Mouse (Mus musculus) hindbrain, embryonic 12.5 days (tissue): ENCODE data around the gene Tspan9. TPM values are rescaled to one million over a fixed set of nuclear protein-coding genes. Genes with fewer than 3 reads are reported as not detected.

Experiments
- ATAC-seq: fragments of 200-750 bp; cut with Nextera tagmentation; 2 replicates; pipeline ENCODE4 v1.8.0; 2017; ENCODE audit warnings: moderate TSS enrichment; ENCODE audit not compliant: low FRiP score
- H3K27ac ChIP-seq: fragments of 300-500 bp; sonication (generic); 2 replicates; pipeline ENCODE4 v1.5.1; 2016; ENCODE audit warnings: mild to moderate bottlenecking
- H3K27me3 ChIP-seq: fragments of 300-500 bp; sonication (generic); 2 replicates; pipeline ENCODE4 v1.6.1; 2016; ENCODE audit warnings: mild to moderate bottlenecking
- H3K36me3 ChIP-seq: fragments of 300-500 bp; sonication (generic); 2 replicates; pipeline ENCODE4 v1.6.1; 2016; ENCODE audit warnings: mild to moderate bottlenecking
- H3K4me1 ChIP-seq: fragments of 300-500 bp; sonication (generic); 2 replicates; pipeline ENCODE4 v1.6.1; 2016
- H3K4me2 ChIP-seq: fragments of 300-500 bp; sonication (generic); replicated peaks from 2 replicates; pipeline ENCODE4 v1.6.1; 2016; ENCODE audit warnings: mild to moderate bottlenecking
- H3K4me3 ChIP-seq: fragments of 300-500 bp; sonication (generic); 2 replicates; pipeline ENCODE4 v1.5.1; 2016; ENCODE audit warnings: mild to moderate bottlenecking
- H3K9ac ChIP-seq: fragments of 300-500 bp; sonication (generic); 2 replicates; pipeline ENCODE4 v1.6.1; 2016; ENCODE audit warnings: mild to moderate bottlenecking, moderate library complexity
- H3K9me3 ChIP-seq: fragments of 300-500 bp; sonication (generic); replicated peaks from 2 replicates; pipeline ENCODE4 v1.6.1; 2016; ENCODE audit warnings: mild to moderate bottlenecking
- WGBS: fragments of 180-500 bp; shearing (Covaris S2); methylation state at CpG from one replicate; pipeline ENCODE4 v1.1.7; 2016; 5-methylcytosine and 5-hydroxymethylcytosine counted together
- polyA plus RNA-seq: library from polyadenylated mRNA; unstranded; fragments of >200 nt; fragmentation: Nextera tagmentation; extraction: Ambion mirVana; gene quantifications from 2 replicates; pipeline ENCODE4 v1.2.1, GENCODE M21; 2016

The Tspan9 gene
- polyA plus RNA-seq, 1 experiment from 2014 or later = 63.4 TPM

- 91% methylated on average over 6 of the region's 6 CpGs for WGBS
- no peak overlapping the region for H3K27ac ChIP-seq
- no peaks in the 10 kb centered on the region for H3K9me3 ChIP-seq
- ATAC-seq = no peak
- no peak overlapping the region for H3K9ac ChIP-seq
- H3K36me3 ChIP-seq = no peaks in the 10 kb centered on the region
- peaks cover 41% of the 10 kb centered on the region for H3K4me1 ChIP-seq
- H3K27me3 ChIP-seq = no peaks in the 10 kb centered on the region
- no peak overlapping the region for H3K4me2 ChIP-seq
- H3K4me3 ChIP-seq = no peak overlapping the region
Observed at GRCm38 (mm10) chr6:127976695-127977094, 166.7 kb downstream of the Tspan9 start.

DNA sequence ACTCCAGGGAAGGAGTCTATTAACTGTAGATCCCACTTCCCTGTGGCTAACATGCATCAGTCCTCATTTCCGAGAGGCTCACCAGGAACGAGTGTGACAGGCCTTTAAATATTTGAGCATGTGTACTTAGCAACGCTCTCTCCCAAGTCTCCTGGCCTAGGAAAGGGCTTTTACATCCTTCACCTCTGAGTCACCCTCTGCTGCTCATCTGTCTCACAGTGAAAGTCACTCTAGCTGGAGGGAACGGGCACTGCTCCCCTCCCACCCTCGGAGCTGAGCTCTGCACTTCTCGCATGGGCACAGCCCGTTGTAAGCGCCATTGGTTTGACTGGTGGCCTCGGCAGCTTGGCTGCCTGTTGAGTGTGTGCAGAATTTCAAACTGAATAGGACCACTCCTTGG lies 169.4 kb downstream of the Tspan9 start:
- 0 out of 2 replicates have a peak overlapping the region, but pooled peaks have one; percentile 13 for H3K9ac ChIP-seq

GRCm38 (mm10) chr6:127973553-127973952 lies 169.8 kb downstream of the Tspan9 start:
- H3K9me3 ChIP-seq = no peaks in the 10 kb centered on the region
- H3K4me2 ChIP-seq = no peak overlapping the region
- H3K27ac ChIP-seq = peak overlapping the region; percentile 44; the same call in 1 of the 2 replicates
- H3K27me3 ChIP-seq = no peaks in the 10 kb centered on the region
- no peak overlapping the region for H3K4me3 ChIP-seq
- peak; percentile 59 for ATAC-seq
- peaks cover 33% of the 10 kb centered on the region for H3K4me1 ChIP-seq
- WGBS = 37% methylated on average over 6 of the region's 6 CpGs
- no peaks in the 10 kb centered on the region for H3K36me3 ChIP-seq
- 0 out of 2 replicates have a peak overlapping the region, but pooled peaks have one; percentile 13 for H3K9ac ChIP-seq

More for the DNA sequence above, 169.4 kb downstream of the Tspan9 start:
- Histone ChIP-seq H3K27ac (peak overlapping the region; percentile 44), H3K36me3 (no peaks in the 10 kb centered on the region), H3K4me3 (no peak overlapping the region), H3K4me1 (peaks cover 36% of the 10 kb centered on the region), H3K27me3 (no peaks in the 10 kb centered on the region), H3K4me2 (no peak overlapping the region), H3K9me3 (no peaks in the 10 kb centered on the region)
- WGBS = 32% methylated on average over 9 of the region's 9 CpGs
- ATAC-seq = peak; percentile 56

GRCm38 (mm10) chr6:127971931-127972330 lies 171.5 kb downstream of the Tspan9 start:
- WGBS = 81% methylated on average over 5 of the region's 5 CpGs
- Histone ChIP-seq H3K4me2 (no peak overlapping the region), H3K36me3 (no peaks in the 10 kb centered on the region), H3K9ac (no peak overlapping the region), H3K4me3 (no peak overlapping the region), H3K9me3 (no peaks in the 10 kb centered on the region), H3K27me3 (no peaks in the 10 kb centered on the region), H3K4me1 (peaks cover 38% of the 10 kb centered on the region), H3K27ac (no peak overlapping the region)
- ATAC-seq = no peak

- Histone ChIP-seq H3K27ac (no peak overlapping the region), H3K4me3 (no peak overlapping the region), H3K27me3 (no peaks in the 10 kb centered on the region), H3K4me1 (peaks cover 41% of the 10 kb centered on the region), H3K36me3 (no peaks in the 10 kb centered on the region), H3K9ac (no peak overlapping the region), H3K4me2 (no peak overlapping the region), H3K9me3 (no peaks in the 10 kb centered on the region)
- 51% methylated on average over 5 of the region's 5 CpGs for WGBS
- no peak for ATAC-seq
Observed at GRCm38 (mm10) chr6:127970848-127971247, 172.5 kb downstream of the Tspan9 start.

DNA sequence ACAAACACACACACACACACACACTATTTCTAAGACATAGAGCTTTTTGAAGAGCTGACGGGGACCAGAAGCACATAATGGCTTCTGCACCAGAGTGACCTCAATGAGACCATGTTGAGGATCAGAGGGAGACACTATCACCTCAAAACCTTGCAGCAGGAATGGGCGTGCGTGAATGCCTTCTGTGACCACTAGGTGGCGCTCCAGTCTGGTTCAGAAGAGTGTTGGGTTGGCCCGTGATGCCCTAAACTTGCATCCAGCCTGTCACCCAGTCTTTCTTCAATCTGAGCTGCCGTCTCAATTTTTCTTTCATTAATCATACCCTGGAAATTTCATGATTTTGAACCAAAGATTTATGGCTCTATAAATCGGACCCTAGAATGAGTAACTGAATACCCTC lies 173.3 kb downstream of the Tspan9 start:
- H3K4me3 ChIP-seq = no peak overlapping the region
- no peaks in the 10 kb centered on the region for H3K27me3 ChIP-seq
- H3K9ac ChIP-seq = no peak overlapping the region
- no peaks in the 10 kb centered on the region for H3K36me3 ChIP-seq
- ATAC-seq = peak; percentile 36; the same call in 1 of the 2 replicates
- 7% methylated on average over 7 of the region's 7 CpGs for WGBS
- H3K27ac ChIP-seq = no peak overlapping the region
- no peaks in the 10 kb centered on the region for H3K9me3 ChIP-seq
- no peak overlapping the region for H3K4me2 ChIP-seq
- H3K4me1 ChIP-seq = peaks cover 41% of the 10 kb centered on the region

DNA sequence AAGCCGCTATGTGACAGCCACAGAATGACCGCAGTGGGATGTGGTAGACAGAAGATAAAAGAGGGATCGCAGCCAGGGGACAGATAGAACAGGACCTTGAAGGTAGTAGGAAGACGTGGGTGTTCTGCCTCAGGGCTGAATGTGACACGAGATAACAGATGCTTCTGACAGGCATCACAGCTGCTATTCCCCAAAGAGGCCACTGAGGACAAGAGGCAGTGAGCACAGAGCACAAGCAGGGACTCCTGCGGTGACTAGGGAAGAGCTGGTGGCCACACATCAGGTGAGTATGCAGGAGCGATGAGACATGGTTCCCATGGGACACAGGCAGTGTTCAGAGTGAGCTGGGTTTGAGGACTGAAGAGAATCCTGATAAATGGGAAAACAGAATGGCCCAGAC lies 173.7 kb downstream of the Tspan9 start:
- H3K9me3 ChIP-seq = no peaks in the 10 kb centered on the region
- 0 out of 2 replicates have a peak, but pooled peaks have one; percentile 16 for ATAC-seq
- peaks cover 39% of the 10 kb centered on the region for H3K4me1 ChIP-seq
- H3K27me3 ChIP-seq = no peaks in the 10 kb centered on the region
- no peak overlapping the region for H3K27ac ChIP-seq
- WGBS = 55% methylated on average over 7 of the region's 7 CpGs
- H3K9ac ChIP-seq = no peak overlapping the region
- no peak overlapping the region for H3K4me3 ChIP-seq
- H3K36me3 ChIP-seq = no peaks in the 10 kb centered on the region
- no peak overlapping the region for H3K4me2 ChIP-seq

- WGBS = 46% methylated on average over 8 of the region's 8 CpGs
- H3K4me3 ChIP-seq = no peak overlapping the region
- no peaks in the 10 kb centered on the region for H3K27me3 ChIP-seq
- H3K9ac ChIP-seq = no peak overlapping the region
- no peak overlapping the region for H3K4me2 ChIP-seq
- H3K9me3 ChIP-seq = no peaks in the 10 kb centered on the region
- H3K36me3 ChIP-seq = peaks cover 13% of the 10 kb centered on the region; the same call in 1 of the 2 replicates
- ATAC-seq = no peak; the same call in 1 of the 2 replicates
- no peak overlapping the region for H3K27ac ChIP-seq
- peaks cover 18% of the 10 kb centered on the region for H3K4me1 ChIP-seq
Observed at GRCm38 (mm10) chr6:127965497-127965896, 177.9 kb downstream of the Tspan9 start.

- Histone ChIP-seq H3K9me3 (no peaks in the 10 kb centered on the region), H3K27ac (no peak overlapping the region)
Observed at GRCm38 (mm10) chr6:127960203-127960602, 183.2 kb downstream of the Tspan9 start.

GRCm38 (mm10) chr6:127956172-127956571 lies 187.2 kb downstream of the Tspan9 start:
- H3K27ac ChIP-seq = no peak overlapping the region
- no peaks in the 10 kb centered on the region for H3K4me1 ChIP-seq
- no peak overlapping the region for H3K4me2 ChIP-seq
- 92% methylated on average over 5 of the region's 5 CpGs for WGBS
- H3K9ac ChIP-seq = no peak overlapping the region
- no peak overlapping the region for H3K4me3 ChIP-seq
- ATAC-seq = no peak
- no peaks in the 10 kb centered on the region for H3K27me3 ChIP-seq
- H3K9me3 ChIP-seq = no peaks in the 10 kb centered on the region
- no peaks in the 10 kb centered on the region for H3K36me3 ChIP-seq

More at GRCm38 (mm10) chr6:127960203-127960602, 183.2 kb downstream of the Tspan9 start:
- WGBS = 100% methylated on average over 1 of the region's 1 CpGs
- no peak overlapping the region for H3K4me3 ChIP-seq
- peaks cover 13% of the 10 kb centered on the region; the same call in 1 of the 2 replicates for H3K36me3 ChIP-seq
- H3K4me1 ChIP-seq = no peaks in the 10 kb centered on the region
- H3K9ac ChIP-seq = no peak overlapping the region
- ATAC-seq = no peak
- H3K27me3 ChIP-seq = no peaks in the 10 kb centered on the region
- no peak overlapping the region for H3K4me2 ChIP-seq

DNA sequence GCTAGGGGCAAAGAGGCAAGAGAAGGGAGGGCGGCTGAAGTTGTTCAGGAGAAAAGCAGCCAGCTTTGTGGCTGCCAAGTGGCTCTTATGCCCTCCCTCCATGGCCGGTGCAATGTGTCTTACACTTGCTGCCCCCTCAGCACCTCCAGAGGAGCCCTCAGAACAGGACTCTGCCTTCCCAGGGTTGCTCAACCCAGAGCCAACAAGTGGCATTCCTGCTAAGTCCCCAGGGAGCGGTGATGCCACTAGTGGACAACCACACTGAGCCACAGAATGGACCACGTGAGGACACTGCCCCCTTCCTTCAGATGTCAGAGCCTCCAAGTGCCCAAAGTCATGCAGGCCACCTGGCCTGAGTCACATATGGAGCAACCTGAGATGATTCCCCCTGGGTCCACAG lies 190.3 kb downstream of the Tspan9 start:
- H3K4me2 ChIP-seq = no peak overlapping the region
- H3K4me3 ChIP-seq = no peak overlapping the region
- 90% methylated on average over 4 of the region's 4 CpGs for WGBS
- H3K27me3 ChIP-seq = no peaks in the 10 kb centered on the region
- no peaks in the 10 kb centered on the region for H3K36me3 ChIP-seq
- no peak overlapping the region for H3K9ac ChIP-seq
- no peaks in the 10 kb centered on the region for H3K9me3 ChIP-seq
- no peaks in the 10 kb centered on the region for H3K4me1 ChIP-seq
- no peak for ATAC-seq
- no peak overlapping the region for H3K27ac ChIP-seq

DNA sequence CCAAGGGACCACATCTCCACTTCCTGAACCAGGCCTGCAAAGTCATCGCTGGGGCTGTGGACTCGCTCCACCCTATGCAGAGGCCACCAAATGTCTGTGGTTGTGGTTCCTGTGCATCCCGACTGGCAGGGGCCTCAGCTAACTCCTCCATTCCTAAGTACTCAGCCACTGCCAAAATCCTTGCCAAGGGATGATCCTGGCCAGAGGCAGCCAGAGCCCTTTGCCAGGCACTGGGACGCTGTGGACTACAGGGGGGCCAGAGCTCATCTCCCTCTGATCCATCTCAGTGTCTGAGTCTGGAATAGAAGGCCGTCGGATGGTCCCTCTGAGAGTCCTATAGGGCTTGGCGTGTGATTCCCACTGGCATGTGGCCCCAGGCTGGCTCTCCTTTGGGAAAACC lies 193.5 kb downstream of the Tspan9 start:
- ATAC-seq = no peak
- H3K4me3 ChIP-seq = no peak overlapping the region
- WGBS = 91% methylated on average over 7 of the region's 7 CpGs
- H3K4me1 ChIP-seq = no peaks in the 10 kb centered on the region
- no peaks in the 10 kb centered on the region for H3K9me3 ChIP-seq
- H3K4me2 ChIP-seq = no peak overlapping the region
- H3K36me3 ChIP-seq = no peaks in the 10 kb centered on the region
- H3K27ac ChIP-seq = no peak overlapping the region; the same call in 1 of the 2 replicates
- no peaks in the 10 kb centered on the region for H3K27me3 ChIP-seq
- no peak overlapping the region for H3K9ac ChIP-seq

DNA sequence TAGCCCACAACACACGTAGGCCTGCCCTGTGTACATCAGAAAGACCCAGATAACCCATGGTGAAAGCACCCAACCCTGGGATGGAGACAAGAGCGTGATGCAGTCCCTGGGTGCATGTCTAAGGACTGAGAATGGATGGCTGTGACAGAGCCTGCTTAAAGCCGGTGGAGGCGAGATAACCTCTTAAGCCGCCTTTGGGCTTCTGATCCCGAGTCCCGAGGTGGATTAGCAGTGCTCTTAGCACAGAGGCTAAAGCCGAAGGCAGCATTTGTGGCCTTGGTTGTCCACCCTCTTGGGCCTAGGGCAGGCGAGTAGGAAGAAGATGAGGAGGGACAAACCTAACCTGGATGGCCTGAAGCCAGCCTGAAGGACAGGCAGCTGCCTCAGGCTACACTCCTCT lies 194.7 kb downstream of the Tspan9 start:
- H3K27me3 ChIP-seq = no peaks in the 10 kb centered on the region
- WGBS = 91% methylated on average over 9 of the region's 9 CpGs
- H3K4me1 ChIP-seq = no peaks in the 10 kb centered on the region
- no peak overlapping the region for H3K27ac ChIP-seq
- no peak overlapping the region for H3K9ac ChIP-seq
- H3K4me3 ChIP-seq = no peak overlapping the region
- H3K4me2 ChIP-seq = no peak overlapping the region
- ATAC-seq = no peak
- no peaks in the 10 kb centered on the region for H3K36me3 ChIP-seq
- no peaks in the 10 kb centered on the region for H3K9me3 ChIP-seq
